Mouse (Mus musculus): Measurements from ENCODE around the gene Mob1a.

Gene Mob1a

DNA sequence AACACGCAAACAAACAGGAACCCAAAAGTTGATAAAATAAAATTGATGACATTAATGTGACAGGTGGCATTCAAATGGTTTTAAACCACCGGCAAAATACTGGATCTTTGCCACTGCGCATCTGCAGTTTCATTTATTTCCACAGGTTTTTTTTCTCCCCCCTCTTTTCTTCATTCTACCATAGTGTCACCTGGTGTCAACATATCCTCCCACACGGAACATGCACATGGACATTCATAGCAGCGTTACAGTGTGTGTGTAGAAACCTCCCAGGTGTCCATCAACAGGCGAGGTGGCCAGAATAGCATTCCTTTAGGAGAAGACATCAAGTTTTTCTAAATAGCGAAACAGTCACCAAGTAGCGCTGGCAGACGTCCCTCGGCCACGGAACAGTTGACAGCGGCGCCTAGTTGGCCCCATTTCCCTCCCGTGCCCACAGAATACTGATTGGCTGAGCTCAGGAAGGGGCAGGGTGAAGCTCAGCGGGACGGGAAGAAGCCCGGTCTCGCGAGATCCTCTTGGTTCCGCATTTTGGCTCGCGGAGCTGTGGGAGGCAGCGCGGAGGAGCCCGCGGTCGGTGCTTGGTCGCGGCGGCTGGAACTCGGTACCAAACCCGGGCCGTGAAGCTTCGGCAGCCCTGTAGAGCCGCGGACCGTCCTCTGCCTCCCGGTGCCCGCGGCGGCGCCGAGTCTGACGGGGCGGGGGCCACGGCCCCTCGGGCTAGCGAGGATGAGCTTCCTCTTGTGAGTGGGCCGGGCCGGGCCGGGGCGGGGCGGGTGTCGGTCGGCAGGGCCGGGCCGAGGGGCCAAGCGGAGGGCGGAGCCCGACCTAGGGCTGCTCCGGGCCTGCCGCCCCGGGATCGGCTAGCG lies at the start of gene Mob1a, which contains the start of gene Mthfd2:
Gene Mob1a, plus strand, starts transcription at position 492 of the 869 bp plus-strand sequence.
Gene Mthfd2, minus strand, starts transcription at position 384 of the 869 bp plus-strand sequence.
- peak; percentile 91 for DNase-seq (ENCODE audit: low spot score)

GRCm38 (mm10) chr6:83277151-83277550 lies 48.7 kb upstream of the Mob1a start:
- DNase-seq (ENCODE audit: low spot score), result no peak

GRCm38 (mm10) chr6:83278881-83279280 lies 46.9 kb upstream of the Mob1a start:
- DNase-seq (ENCODE audit: low spot score), result no peak

- DNase-seq (ENCODE audit: low spot score), result no peak
Measured at GRCm38 (mm10) chr6:83280256-83280955, 45.4 kb upstream of the Mob1a start.

DNA sequence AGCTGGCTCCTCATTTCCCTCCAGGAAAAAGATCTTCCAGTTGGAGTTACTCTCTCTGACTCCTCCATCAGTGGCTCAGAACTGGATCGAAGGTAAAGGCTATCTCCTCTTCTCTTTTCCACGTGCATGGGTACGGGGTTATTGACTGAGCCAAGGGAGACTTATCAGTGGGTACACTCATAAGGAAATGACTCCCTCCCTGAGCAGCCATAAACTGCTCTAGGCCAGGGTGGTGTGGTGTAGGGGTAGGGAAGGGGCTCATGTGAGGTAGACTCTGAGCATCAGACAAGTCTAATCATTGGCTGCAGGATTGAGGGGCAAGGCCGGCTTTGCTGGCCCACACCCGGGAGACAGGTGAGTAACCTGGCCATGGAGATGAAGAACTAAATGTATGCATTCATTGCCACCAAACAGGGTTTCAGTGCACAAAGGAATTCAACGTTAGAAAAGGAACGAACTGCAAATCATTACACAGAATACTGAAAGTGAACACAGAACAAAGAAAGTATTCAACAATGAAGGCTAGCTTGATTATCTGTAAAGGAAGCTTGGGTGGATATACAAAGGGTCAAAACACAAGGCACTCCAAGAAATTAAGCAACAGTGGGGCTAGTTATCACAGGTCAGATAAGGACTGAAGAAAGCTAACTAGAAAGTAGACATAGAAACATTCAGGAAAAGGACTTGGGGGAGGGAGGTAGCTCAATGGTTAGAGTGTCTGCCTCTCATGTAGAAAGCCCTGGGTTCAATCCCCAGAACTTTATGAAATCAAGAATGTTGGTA lies 25.2 kb upstream of the Mob1a start:
- DNase-seq (ENCODE audit: low spot score), result no peak

DNA sequence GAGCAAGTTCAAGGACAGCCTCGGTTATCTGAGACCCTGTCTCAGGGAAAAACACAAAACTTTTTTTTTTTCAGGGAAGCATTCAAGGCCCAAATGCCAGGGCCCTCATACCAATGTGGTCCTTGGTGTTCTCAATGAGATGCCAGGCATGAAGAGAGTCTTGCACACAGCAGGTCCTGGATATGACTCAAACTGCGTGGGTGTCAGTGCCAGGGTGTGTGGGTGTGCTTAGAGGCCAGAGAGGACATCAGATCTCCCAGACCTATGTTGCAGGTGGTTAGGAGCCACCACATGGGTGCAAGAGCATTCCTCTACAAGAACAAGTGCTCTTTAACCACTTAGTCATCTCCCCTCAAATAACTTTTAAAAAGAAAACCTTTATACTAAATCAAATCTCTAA lies 24.5 kb upstream of the Mob1a start:
- DNase-seq (ENCODE audit: low spot score), result no peak

- no peak for DNase-seq (ENCODE audit: low spot score)
Measured at GRCm38 (mm10) chr6:83302264-83302663, 23.6 kb upstream of the Mob1a start.

DNA sequence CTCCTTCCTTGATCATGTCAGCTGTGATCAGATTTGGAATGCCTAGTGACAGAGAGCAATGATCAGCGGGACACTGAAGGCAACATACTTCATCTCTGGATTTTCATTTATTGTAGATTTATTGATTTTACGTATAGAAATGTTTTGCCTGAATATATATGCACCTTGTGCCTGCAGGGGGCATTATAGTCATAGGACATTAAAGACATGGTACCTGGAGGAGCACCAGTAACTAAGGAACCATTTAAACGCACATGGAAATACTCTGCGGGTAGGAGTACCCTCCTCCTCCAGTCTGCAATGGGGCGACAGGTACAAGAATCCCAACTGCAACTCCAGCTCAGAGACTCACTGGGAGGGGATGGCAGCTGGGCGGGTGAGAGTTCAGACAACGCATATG lies 16.8 kb upstream of the Mob1a start:
- DNase-seq (ENCODE audit: low spot score), result no peak

DNA sequence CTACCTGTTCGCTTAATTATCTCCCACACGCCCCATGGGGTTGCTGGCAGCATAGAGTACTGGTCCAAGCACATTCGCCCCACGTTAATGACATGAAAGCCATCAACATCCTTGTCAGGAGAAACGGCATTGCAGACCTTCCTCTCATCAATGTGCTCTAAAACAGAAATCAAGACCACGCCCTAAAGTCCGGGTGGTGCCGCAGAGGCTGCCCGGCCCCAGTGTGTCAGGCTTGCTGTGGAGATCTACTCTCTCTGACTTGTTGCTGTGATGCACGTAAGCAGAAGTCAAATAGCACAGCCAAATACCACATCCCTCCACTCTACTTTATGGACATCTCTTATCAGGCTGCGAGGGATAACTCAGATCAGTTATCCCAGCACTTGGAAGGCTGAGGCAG lies 14.6 kb upstream of the Mob1a start:
- DNase-seq (ENCODE audit: low spot score), result no peak

- DNase-seq (ENCODE audit: low spot score), result no peak
Measured at GRCm38 (mm10) chr6:83312021-83312420, 13.8 kb upstream of the Mob1a start.

DNA sequence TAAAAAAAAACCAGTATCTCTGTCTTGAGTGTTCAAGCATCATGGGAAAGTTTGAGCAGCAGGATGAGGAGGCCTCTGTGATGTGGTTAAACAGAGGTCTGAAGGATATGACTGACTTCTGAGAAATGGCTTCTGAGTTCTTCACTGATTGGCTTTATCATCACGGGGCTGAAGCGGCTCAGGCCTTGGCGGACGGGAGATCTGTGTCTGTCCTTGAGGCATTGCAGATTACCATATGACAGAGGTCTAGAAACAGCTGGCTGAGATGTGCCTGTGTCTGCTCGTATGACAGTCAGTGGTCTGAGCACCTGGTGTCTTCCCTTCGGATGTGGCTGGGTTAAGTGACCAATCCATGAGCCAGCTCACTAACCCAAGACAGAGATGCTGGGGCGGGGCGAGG lies 13.3 kb upstream of the Mob1a start:
- no peak for DNase-seq (ENCODE audit: low spot score)

DNA sequence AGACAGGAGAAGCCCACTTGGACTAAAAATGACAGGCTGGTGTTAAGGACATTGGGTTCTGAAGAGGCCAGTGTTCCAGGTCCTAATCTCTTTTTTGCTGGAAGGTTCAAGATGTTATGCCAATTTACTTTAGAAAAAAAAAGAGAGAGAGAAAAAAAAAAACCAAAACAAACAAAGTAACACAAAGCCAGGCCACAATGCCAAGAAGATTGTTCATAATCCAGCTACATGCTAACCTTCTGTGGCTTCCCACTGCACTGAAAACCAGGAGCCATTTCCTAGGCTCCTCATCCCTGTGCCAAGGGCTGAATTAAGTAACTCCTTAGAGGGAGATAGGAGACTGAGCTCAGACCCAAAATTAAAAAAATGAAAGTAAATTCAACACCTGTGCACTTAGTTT lies 10.5 kb upstream of the Mob1a start:
- DNase-seq (ENCODE audit: low spot score), result no peak

DNA sequence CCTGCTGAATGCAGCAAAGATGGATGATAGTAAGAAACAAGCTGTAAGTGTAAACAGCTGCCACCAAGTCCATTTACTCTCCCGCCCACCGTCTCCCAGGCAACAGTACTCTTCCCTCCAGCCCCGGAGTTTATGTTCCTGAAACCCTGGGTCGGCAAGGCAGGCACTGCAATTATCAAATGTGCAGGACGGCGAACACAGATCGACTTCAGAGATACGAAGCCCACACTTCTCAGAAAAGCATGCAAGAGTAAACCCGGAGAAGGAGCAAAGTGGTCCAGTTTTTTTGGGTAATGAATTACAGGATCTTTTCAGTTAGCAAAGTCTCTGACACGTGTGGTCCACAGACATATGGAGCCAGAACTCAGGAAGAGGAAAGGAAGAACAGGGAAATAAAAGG lies 9.8 kb upstream of the Mob1a start:
- DNase-seq (ENCODE audit: low spot score), result no peak

DNA sequence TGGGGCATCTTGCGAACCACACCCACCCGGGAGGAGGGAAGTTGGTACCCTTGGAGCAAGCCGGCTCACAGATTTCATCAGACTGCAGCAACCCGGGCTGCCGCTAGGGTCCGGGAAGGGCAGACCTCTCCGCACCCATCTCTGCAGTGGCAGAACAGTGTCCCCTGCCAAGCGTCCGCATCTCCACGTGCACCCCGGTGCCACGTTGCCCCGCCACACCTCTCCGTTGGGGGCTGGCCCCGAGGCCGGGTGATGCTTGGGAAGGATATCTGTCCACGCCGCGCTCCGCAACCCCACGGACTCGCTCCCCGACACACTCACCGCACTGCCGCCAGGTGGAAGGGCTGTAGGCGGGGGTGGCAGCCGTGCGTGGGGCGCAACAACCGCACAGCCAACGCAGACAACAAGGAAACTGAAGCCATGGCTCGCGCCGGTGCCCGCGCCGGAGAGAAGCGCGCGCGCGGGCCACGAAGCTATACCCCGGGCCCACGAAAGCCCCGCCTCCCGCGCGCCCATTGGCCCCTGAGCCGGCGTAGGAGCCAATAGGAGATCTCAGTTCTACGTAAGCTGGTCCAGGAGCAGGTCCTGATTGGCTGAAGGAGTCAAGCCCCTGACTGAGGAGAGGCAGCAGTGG lies 8.6 kb upstream of the Mob1a start:
- peak; percentile 68 for DNase-seq (ENCODE audit: low spot score)

DNA sequence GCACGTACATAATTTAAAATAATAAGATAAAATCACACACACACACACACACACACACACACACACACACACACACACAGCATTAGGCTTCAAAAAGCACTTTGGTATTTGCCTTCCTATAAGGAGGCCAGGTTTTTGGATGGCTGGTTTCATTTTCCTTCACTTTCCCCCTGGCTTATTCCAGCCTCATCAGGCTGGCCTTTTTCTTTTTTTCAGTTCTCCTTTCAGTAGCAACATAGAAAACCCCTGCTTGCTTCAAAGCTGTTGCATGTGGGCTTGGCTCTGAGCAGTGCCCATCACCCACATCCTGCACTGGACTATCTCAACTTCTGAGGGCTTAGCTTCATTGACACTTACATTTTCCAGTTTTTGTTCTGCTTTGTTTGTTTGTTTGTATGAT lies 3.9 kb upstream of the Mob1a start:
- DNase-seq (ENCODE audit: low spot score), result no peak

DNA sequence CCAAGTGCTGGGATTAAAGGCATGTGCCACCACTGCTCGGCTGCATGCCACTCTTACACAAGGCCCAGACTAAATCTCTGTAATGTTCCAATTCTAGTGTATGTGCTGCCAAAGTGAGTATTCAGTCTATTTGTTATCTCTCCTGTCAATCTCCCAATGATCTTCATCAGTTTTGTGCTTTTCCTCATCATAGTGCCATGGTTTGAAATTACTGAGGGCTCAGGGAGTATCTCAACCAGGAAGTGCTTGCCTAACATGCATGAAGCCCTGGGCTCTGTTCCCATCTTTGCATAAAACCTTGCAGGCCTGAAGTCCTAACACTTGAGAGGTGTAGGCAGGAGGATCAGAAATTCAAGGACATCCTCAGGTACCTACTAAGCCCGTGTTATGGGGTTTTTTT lies 3.0 kb upstream of the Mob1a start:
- DNase-seq (ENCODE audit: low spot score), result no peak

- no peak for DNase-seq (ENCODE audit: low spot score)
Measured at GRCm38 (mm10) chr6:83323652-83324419, 2.0 kb upstream of the Mob1a start.

DNA sequence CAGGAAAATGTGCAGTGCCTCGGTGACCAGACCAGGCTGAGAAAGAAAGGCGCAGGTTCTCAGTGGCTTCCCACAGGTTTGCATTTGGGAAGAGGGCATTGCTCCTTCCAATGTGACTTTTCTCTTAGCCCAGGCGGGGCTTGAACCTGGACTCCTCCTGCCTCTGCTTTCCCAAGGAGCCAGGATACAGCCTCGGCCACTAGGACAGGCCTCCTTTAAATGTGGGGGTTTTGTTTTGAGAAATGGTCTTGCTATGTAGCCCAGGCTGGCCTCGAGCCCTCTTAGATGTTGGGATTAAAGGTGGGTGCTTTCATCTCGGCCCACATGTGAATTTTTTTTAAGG lies 549 bp downstream of the Mob1a start:
- DNase-seq (ENCODE audit: low spot score), result no peak

GRCm38 (mm10) chr6:83326761-83327160 lies 945 bp downstream of the Mob1a start:
- no peak for DNase-seq (ENCODE audit: low spot score)

- no peak for DNase-seq (ENCODE audit: low spot score)
Measured at GRCm38 (mm10) chr6:83327591-83328190, 1.9 kb downstream of the Mob1a start.

- DNase-seq (ENCODE audit: low spot score), result no peak
Measured at GRCm38 (mm10) chr6:83341387-83341786, 15.6 kb downstream of the Mob1a start.
